Comparison of ENCODE assay signal across 8 mouse cellular contexts in genomic region chr3:136969796-136970195, GRCm38 (mm10).
DNase-seq lines count a peak whose midpoint lies in the region; ATAC-seq lines count a peak whose summit lies in the region.

No protein-coding gene starts in this region.

- no peak overlapping the region for H3K4me3 ChIP-seq in neural tube, embryonic 15.5 days (replicated peaks)

- no peaks in the 10 kb centered on the region for H3K4me1 ChIP-seq in neural tube, embryonic 15.5 days

- no peak overlapping the region for H3K4me2 ChIP-seq in neural tube, embryonic 15.5 days

- no peak for ATAC-seq in monocyte, adult 5-6 weeks (replicated peaks; ENCODE audit: insufficient number of reproducible peaks, low FRiP score, low TSS enrichment, poor library complexity, severe bottlenecking)
- ATAC-seq in neural tube, embryonic 15.5 days (ENCODE audit: low FRiP score): no peak
- ATAC-seq in megakaryocyte-erythroid progenitor cell, adult 5-6 weeks (replicated peaks; ENCODE audit: low FRiP score, low TSS enrichment, poor library complexity, severe bottlenecking): no peak

- no peak overlapping the region for H3K27ac ChIP-seq in neural tube, embryonic 15.5 days (replicated peaks)

- H3K27me3 ChIP-seq in neural tube, embryonic 15.5 days (replicated peaks): no peaks in the 10 kb centered on the region

- no peak overlapping the region for H3K9ac ChIP-seq in neural tube, embryonic 15.5 days (replicated peaks)

- H3K9me3 ChIP-seq in neural tube, embryonic 15.5 days (replicated peaks): no peaks in the 10 kb centered on the region

- 73% methylated on average over 4 of the region's 4 CpGs for WGBS in neural tube, embryonic 15.5 days

- peak; percentile 20 for DNase-seq in gastrocnemius, postnatal 25 days
- DNase-seq in gastrocnemius, postnatal 4 days (ENCODE audit: low spot score in 2 of 2): no peak
- DNase-seq in right cerebral cortex, postnatal 10 days (ENCODE audit: low spot score in 2 of 2): peak; percentile 40 to 46
- DNase-seq in right cerebral cortex, postnatal 25 days: no peak
- peak; percentile 96 for DNase-seq in kidney, adult 9 months

- H3K36me3 ChIP-seq in neural tube, embryonic 15.5 days: no peaks in the 10 kb centered on the region

Comparison
In these comparisons a context has a peak if more than half of its experiments do, and no peak if none do; other contexts are left out.
1. DNase-seq: peak in gastrocnemius, postnatal 25 days (single experiment), right cerebral cortex, postnatal 10 days (2 of 2) and kidney, adult 9 months (single experiment); none in gastrocnemius, postnatal 4 days (0 of 2) and right cerebral cortex, postnatal 25 days (single experiment).